Mouse (Mus musculus) cerebral cortex, adult 2 months (tissue): Measurements from ENCODE around the gene Nubp1.

Source experiments
- WGBS: fragments of 180-500 bp; shearing (Covaris S2); methylation state at CpG from one replicate; pipeline ENCODE4 v1.1.7; 2018; 5-methylcytosine and 5-hydroxymethylcytosine counted together

Gene Nubp1

GRCm38 (mm10) chr16:10468201-10468600 is 56.5 kb downstream of the Nubp1 start:
- WGBS = 72% methylated on average over 1 of the region's 1 CpGs

DNA sequence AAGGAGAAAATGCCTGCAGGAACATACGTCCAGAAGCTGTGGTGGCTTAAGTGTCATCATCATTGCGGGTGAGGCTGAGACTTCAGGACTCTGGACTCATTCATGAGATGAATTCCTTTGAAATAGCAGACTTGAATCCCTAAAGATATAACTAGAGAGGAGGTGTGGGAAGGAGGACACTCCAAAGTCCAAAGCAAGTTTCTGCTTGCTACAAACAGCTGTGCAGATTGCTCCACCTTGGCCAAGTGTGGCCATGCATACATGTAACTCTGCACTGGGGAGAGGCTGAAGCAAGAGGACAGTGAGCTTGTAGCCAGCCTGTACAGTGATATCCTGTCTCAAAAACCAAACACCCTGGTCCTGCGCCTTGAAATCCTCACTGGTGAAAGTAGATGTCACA is 60.2 kb downstream of the Nubp1 start:
- WGBS = 97% methylated on average over 3 of the region's 3 CpGs
